Mouse (Mus musculus) heart, embryonic 15.5 days (tissue): ENCODE data around the gene Palld. TPM values are rescaled to one million over a fixed set of nuclear protein-coding genes. Genes with fewer than 3 reads are reported as not detected.

Source experiments
- ATAC-seq: fragments of 200-750 bp; cut with Nextera tagmentation; replicated peaks from 2 replicates; pipeline ENCODE4 v1.8.0; 2017; ENCODE audit warnings: low read depth, moderate TSS enrichment; ENCODE audit not compliant: insufficient number of reproducible peaks, insufficient read depth, low FRiP score
- H3K27ac ChIP-seq: fragments of 300-500 bp; sonication (generic); 2 replicates; pipeline ENCODE4 v1.5.1; 2015; ENCODE audit warnings: mild to moderate bottlenecking, inconsistent platforms
- H3K27me3 ChIP-seq: fragments of 300-500 bp; sonication (generic); 2 replicates; pipeline ENCODE4 v1.6.1; 2015; ENCODE audit warnings: inconsistent platforms
- H3K36me3 ChIP-seq: fragments of 300-500 bp; sonication (generic); 2 replicates; pipeline ENCODE4 v1.6.1; 2015; ENCODE audit warnings: mild to moderate bottlenecking, inconsistent platforms
- H3K4me1 ChIP-seq: fragments of 300-500 bp; sonication (generic); replicated peaks from 2 replicates; pipeline ENCODE4 v1.6.1; 2015; ENCODE audit warnings: inconsistent platforms
- H3K4me2 ChIP-seq: fragments of 300-500 bp; sonication (generic); 2 replicates; pipeline ENCODE4 v1.6.1; 2015; ENCODE audit warnings: inconsistent platforms, mild to moderate bottlenecking, moderate library complexity
- H3K4me3 ChIP-seq: fragments of 300-500 bp; sonication (generic); 2 replicates; pipeline ENCODE4 v1.5.1; 2015; ENCODE audit warnings: mild to moderate bottlenecking, inconsistent platforms
- H3K9ac ChIP-seq: fragments of 300-500 bp; sonication (generic); 2 replicates; pipeline ENCODE4 v1.6.1; 2015; ENCODE audit warnings: mild to moderate bottlenecking, inconsistent platforms
- H3K9me3 ChIP-seq: fragments of 300-500 bp; sonication (generic); replicated peaks from 2 replicates; pipeline ENCODE4 v1.6.1; 2016; ENCODE audit warnings: inconsistent platforms
- WGBS: fragments of 180-500 bp; shearing (Covaris S2); methylation state at CpG from one replicate; pipeline ENCODE4 v1.1.7; 2015; ENCODE audit warnings: mixed read lengths; 5-methylcytosine and 5-hydroxymethylcytosine counted together
- polyA plus RNA-seq: library from polyadenylated mRNA; unstranded; fragments of >200 nt; fragmentation: Nextera tagmentation; extraction: Ambion mirVana; gene quantifications from 2 replicates; pipeline ENCODE4 v1.2.1, GENCODE M21; 2015

Gene Palld
- polyA plus RNA-seq, 1 experiment from 2014 or later: 173 TPM

DNA sequence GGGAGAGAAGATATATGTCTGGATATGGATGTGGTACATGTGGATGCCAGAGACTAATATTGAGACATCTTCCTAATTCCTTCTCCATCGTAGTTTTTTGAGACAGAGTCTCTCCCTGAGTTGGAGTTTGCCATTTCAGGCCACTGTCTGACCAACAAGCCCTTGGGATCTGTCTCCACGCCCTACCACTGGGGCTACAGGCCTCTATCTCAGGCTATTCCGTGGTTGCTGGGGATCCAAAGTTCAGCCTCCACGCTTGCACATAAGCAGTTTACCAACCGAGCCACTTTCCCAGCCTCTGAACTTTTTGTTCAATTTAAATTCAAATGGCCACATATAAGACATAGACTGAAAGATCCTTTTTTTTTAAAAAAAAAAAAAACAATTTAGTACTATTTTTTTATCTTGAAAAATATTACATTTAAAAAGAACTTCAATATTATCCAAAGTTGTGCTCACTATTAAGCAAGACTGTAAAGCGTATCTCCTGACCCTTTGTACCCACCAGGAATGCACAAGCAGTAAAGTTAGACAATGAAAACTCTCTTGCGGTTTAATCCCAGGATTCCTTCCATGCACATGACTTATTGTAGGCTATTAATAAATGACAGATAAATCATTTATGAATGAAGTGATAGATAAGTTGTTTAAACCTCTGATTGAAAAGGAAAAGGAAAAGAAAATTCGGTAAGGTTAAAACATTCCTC lies 276.1 kb downstream of the Palld start:
- no peak for ATAC-seq
- no peaks in the 10 kb centered on the region for H3K36me3 ChIP-seq

GRCm38 (mm10) chr8:61625656-61626210 lies 276.8 kb downstream of the Palld start:
- Histone ChIP-seq H3K36me3 (no peaks in the 10 kb centered on the region), H3K4me3 (no peak overlapping the region), H3K4me1 (peaks cover 19% of the 10 kb centered on the region), H3K9ac (no peak overlapping the region), H3K27me3 (no peaks in the 10 kb centered on the region), H3K4me2 (no peak overlapping the region), H3K9me3 (no peaks in the 10 kb centered on the region), H3K27ac (no peak overlapping the region)
- WGBS: 85% methylated on average over 8 of the region's 8 CpGs
- no peak for ATAC-seq

More for the DNA sequence above, 276.1 kb downstream of the Palld start:
- Histone ChIP-seq H3K4me1 (peaks cover 13% of the 10 kb centered on the region), H3K9me3 (no peaks in the 10 kb centered on the region), H3K27ac (no peak overlapping the region), H3K4me3 (no peak overlapping the region), H3K4me2 (no peak overlapping the region), H3K27me3 (no peaks in the 10 kb centered on the region), H3K9ac (no peak overlapping the region)
- WGBS: 88% methylated on average over 8 of the region's 8 CpGs

GRCm38 (mm10) chr8:61623485-61624417 lies 278.7 kb downstream of the Palld start:
- 0 out of 2 replicates have a peak, but pooled peaks have one; percentile 31 for ATAC-seq
- no peak overlapping the region for H3K27ac ChIP-seq
- H3K27me3 ChIP-seq: no peaks in the 10 kb centered on the region
- WGBS: 55% methylated on average over 12 of the region's 12 CpGs
- H3K9me3 ChIP-seq: no peaks in the 10 kb centered on the region
- H3K36me3 ChIP-seq: no peaks in the 10 kb centered on the region
- H3K4me3 ChIP-seq: no peak overlapping the region
- no peak overlapping the region for H3K9ac ChIP-seq
- no peak overlapping the region for H3K4me2 ChIP-seq
- peaks cover 19% of the 10 kb centered on the region for H3K4me1 ChIP-seq

- 56% methylated on average over 3 of the region's 3 CpGs for WGBS
- peaks cover 38% of the 10 kb centered on the region for H3K4me1 ChIP-seq
- ATAC-seq: no peak
These were observed 281.2 kb downstream of the Palld start for GRCm38 (mm10) chr8:61621300-61621699.

GRCm38 (mm10) chr8:61617651-61618050 lies 284.8 kb downstream of the Palld start:
- Histone ChIP-seq H3K4me3 (no peak overlapping the region), H3K9ac (no peak overlapping the region), H3K9me3 (no peaks in the 10 kb centered on the region), H3K4me2 (no peak overlapping the region), H3K27ac (peak overlapping the region; percentile 67; the same call in 1 of the 2 replicates), H3K27me3 (no peaks in the 10 kb centered on the region), H3K36me3 (no peaks in the 10 kb centered on the region), H3K4me1 (peaks cover 34% of the 10 kb centered on the region)
- 60% methylated on average over 2 of the region's 2 CpGs for WGBS
- no peak for ATAC-seq

More at GRCm38 (mm10) chr8:61621300-61621699, 281.2 kb downstream of the Palld start:
- Histone ChIP-seq H3K4me2 (no peak overlapping the region), H3K27me3 (no peaks in the 10 kb centered on the region), H3K27ac (no peak overlapping the region), H3K36me3 (no peaks in the 10 kb centered on the region), H3K9ac (no peak overlapping the region), H3K4me3 (no peak overlapping the region), H3K9me3 (no peaks in the 10 kb centered on the region)

- Histone ChIP-seq H3K27me3 (no peaks in the 10 kb centered on the region), H3K9me3 (no peaks in the 10 kb centered on the region), H3K4me3 (no peak overlapping the region), H3K4me2 (no peak overlapping the region), H3K36me3 (no peaks in the 10 kb centered on the region), H3K9ac (no peak overlapping the region), H3K27ac (peak overlapping the region; percentile 67), H3K4me1 (peaks cover 34% of the 10 kb centered on the region)
- ATAC-seq: no peak
- WGBS: 74% methylated on average over 3 of the region's 3 CpGs
These were observed 285.4 kb downstream of the Palld start for GRCm38 (mm10) chr8:61617049-61617448.

- H3K27me3 ChIP-seq: no peaks in the 10 kb centered on the region
- no peak overlapping the region for H3K4me3 ChIP-seq
- H3K4me1 ChIP-seq: peaks cover 37% of the 10 kb centered on the region
- H3K4me2 ChIP-seq: no peak overlapping the region
- no peak overlapping the region for H3K9ac ChIP-seq
- 45% methylated on average over 9 of the region's 9 CpGs for WGBS
- H3K9me3 ChIP-seq: no peaks in the 10 kb centered on the region
- peak; percentile 71; the same call in 1 of the 2 replicates for ATAC-seq
- no peaks in the 10 kb centered on the region for H3K36me3 ChIP-seq
- peak overlapping the region; percentile 67 for H3K27ac ChIP-seq
These were observed 286.5 kb downstream of the Palld start for GRCm38 (mm10) chr8:61615711-61616697.

GRCm38 (mm10) chr8:61611741-61612140 lies 290.7 kb downstream of the Palld start:
- Histone ChIP-seq H3K4me1 (peaks cover 31% of the 10 kb centered on the region), H3K27ac (no peak overlapping the region), H3K36me3 (no peaks in the 10 kb centered on the region), H3K4me3 (no peak overlapping the region), H3K4me2 (no peak overlapping the region), H3K27me3 (no peaks in the 10 kb centered on the region), H3K9ac (no peak overlapping the region), H3K9me3 (no peaks in the 10 kb centered on the region)
- 78% methylated on average over 6 of the region's 6 CpGs for WGBS
- no peak for ATAC-seq

DNA sequence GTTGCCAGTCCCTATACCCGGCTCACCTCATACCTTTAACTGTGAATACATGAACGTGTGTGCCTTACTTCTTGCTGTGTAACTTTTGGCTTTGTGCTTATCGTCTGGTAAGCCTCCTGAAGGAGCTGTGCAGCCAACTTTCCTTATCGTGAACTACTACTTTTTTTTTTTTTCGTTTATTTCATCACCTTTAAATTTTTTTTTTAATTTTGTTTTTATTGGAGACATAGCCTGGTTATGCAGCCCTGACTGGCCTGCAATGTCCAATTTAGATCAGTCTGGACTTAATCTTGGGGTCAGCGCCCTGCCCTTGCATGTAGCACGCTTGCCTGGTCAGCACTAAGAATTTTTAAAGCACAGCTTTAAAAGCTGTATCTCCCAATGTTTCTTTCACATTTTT lies 291.4 kb downstream of the Palld start:
- 58% methylated on average over 7 of the region's 7 CpGs for WGBS
- no peak overlapping the region for H3K4me3 ChIP-seq
- H3K27ac ChIP-seq: 0 out of 2 replicates have a peak overlapping the region, but pooled peaks have one; percentile 21
- peaks cover 28% of the 10 kb centered on the region for H3K4me1 ChIP-seq
- peak; percentile 40; the same call in 1 of the 2 replicates for ATAC-seq
- H3K36me3 ChIP-seq: no peaks in the 10 kb centered on the region
- no peaks in the 10 kb centered on the region for H3K27me3 ChIP-seq
- no peak overlapping the region for H3K9ac ChIP-seq
- no peaks in the 10 kb centered on the region for H3K9me3 ChIP-seq
- no peak overlapping the region for H3K4me2 ChIP-seq

- Histone ChIP-seq H3K27ac (peak overlapping the region; percentile 21; the same call in 1 of the 2 replicates), H3K27me3 (no peaks in the 10 kb centered on the region), H3K4me1 (peaks cover 23% of the 10 kb centered on the region), H3K4me2 (no peak overlapping the region), H3K4me3 (no peak overlapping the region), H3K9ac (no peak overlapping the region), H3K36me3 (no peaks in the 10 kb centered on the region), H3K9me3 (no peaks in the 10 kb centered on the region)
- 62% methylated on average over 5 of the region's 5 CpGs for WGBS
- no peak for ATAC-seq
These were observed 291.9 kb downstream of the Palld start for GRCm38 (mm10) chr8:61610546-61610945.
